Mouse (Mus musculus): ENCODE measurements around the gene Yars2. TPM values are rescaled to one million over a fixed set of nuclear protein-coding genes. Genes with fewer than 3 reads are reported as not detected.
"Not testable (repeated sequence)": the region's sequence is repeated elsewhere in the genome, so short reads cannot be mapped to it uniquely, and the experiment has no call there.

Yars2 gene
- total RNA-seq (2022) = 10 to 100 TPM; 19.1 to 23.4 (median 21.6) TPM

- peak; percentile 86 to 93 for DNase-seq (ENCODE audit: low spot score in 2 of 2)
Measured at GRCm38 (mm10) chr16:16302369-16303137, at the start of gene Yars2. TSS of gene Yars2 (plus strand) at chr16:16302965.

DNA sequence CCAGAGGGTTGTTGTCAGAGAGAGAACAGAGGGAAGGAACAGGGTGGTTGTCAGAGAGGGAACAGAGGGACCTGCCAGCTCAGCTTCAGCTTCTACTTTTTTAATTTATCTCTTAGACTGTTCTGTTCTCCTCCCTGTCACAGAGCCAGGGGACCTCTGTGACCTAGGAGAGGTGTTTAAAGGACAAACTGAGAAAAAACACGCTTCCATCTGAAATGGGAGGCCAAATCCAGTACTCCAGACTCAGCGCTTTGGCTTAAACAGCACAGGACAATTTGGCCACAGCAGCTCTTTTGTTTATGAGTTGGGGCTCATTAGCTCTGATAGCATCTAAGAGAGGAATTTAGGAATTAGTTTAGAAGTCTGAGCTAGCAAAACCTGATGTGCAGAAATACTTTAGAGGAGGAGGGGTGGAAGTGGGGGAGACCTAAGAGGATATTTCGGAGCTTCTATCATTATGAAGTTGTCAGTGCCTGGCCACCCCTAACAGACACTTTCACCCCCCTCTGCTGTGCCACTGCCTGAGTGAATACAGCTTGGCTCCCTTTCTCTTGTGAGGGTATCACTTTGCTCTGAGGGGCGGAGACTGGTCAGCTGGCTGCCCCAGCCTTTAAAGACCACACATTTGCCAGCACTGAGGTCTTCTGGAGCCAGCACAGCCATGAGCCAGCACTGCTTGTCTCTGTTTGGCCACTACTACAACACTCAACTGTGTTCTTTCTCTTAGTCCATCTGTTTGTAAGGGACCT is 49.3 kb upstream of the Yars2 start:
- no peak for DNase-seq (ENCODE audit: low spot score in 2 of 2)

- no peak for DNase-seq (ENCODE audit: low spot score in 2 of 2)
Measured at GRCm38 (mm10) chr16:16255217-16255616, 47.5 kb upstream of the Yars2 start.

DNA sequence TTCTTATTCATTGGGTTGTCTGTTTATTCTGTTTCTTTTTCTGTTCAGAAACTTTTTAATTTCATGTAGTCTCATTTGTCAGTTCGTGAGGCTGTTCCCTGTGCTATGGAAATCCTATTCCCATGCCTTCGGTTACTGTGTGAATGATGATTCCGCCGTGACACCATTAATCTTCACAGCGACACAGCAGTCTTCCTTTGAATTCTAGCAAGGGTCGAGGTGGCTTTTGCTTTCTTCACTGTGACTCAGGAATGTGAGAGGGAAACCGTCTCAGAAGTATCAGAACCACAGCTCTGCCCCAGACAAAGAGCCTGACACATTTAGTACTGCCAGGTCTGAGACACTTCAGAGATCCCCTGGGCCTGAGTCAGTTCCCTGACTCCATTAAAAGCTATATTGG is 46.9 kb upstream of the Yars2 start:
- no peak for DNase-seq (ENCODE audit: low spot score in 2 of 2)

DNA sequence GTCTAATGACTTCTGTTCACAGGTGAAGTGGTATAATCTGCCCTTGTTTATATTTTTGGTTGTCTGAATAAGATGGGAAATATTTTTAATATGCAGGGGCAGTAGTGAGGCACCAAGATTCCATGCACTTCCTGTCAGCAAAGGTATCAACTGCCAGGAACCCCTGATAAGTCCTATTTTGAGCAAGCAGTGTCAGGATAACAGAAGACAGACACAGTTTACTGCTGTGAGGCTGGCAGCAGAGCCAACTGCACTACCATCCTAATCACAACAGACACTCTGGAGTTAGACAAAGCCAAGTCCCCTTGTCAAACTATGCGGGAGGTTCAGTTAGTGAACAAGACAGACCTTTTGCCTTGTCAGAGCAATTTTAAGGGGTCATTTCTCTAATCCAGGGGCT is 46.1 kb upstream of the Yars2 start:
- DNase-seq (ENCODE audit: low spot score in 2 of 2) = no peak

DNA sequence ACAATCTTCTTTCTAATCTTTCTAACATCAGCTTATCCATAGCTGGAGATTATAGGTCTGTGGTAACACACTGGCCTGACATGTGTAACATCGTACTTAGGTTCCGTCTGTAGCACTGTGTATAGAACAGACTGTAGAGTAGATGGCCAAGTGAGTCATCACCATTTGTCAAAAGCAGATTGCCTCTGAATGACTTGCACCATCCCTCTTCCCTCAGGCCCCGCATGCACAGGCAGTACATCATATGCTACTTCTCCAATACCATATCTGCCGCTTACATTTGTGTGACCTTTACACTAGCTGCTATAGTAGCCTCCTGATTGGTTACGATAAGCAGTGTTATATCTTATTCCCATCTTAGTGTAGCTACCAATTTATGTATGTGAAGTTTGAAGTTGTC is 41.9 kb upstream of the Yars2 start:
- no peak for DNase-seq (ENCODE audit: low spot score in 2 of 2)

DNA sequence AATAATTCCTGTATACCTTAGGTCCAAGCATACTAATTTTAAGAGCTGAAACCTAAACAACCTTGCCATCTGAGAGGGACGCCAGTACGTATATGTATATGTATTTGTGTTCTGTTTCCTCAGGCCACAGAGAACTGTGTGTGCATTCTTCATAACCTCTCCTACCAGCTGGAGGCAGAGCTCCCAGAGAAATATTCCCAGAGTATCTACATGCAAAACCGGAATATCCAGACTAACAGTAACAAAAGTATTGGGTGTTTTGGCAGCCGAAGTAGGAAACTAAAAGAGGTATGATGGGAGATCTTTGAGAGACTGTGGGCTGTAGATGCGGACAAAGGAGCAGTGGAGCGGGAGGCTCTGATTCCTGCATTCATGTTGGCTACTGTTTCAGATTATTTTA is 41.3 kb upstream of the Yars2 start:
- DNase-seq (ENCODE audit: low spot score in 2 of 2) = no peak

- no peak for DNase-seq (ENCODE audit: low spot score in 2 of 2)
Measured at GRCm38 (mm10) chr16:16262436-16262835, 40.3 kb upstream of the Yars2 start.

GRCm38 (mm10) chr16:16272978-16273377 is 29.8 kb upstream of the Yars2 start:
- no peak for DNase-seq (ENCODE audit: low spot score in 2 of 2)

GRCm38 (mm10) chr16:16273752-16274151 is 29.0 kb upstream of the Yars2 start:
- no peak for DNase-seq (ENCODE audit: low spot score in 2 of 2)

DNA sequence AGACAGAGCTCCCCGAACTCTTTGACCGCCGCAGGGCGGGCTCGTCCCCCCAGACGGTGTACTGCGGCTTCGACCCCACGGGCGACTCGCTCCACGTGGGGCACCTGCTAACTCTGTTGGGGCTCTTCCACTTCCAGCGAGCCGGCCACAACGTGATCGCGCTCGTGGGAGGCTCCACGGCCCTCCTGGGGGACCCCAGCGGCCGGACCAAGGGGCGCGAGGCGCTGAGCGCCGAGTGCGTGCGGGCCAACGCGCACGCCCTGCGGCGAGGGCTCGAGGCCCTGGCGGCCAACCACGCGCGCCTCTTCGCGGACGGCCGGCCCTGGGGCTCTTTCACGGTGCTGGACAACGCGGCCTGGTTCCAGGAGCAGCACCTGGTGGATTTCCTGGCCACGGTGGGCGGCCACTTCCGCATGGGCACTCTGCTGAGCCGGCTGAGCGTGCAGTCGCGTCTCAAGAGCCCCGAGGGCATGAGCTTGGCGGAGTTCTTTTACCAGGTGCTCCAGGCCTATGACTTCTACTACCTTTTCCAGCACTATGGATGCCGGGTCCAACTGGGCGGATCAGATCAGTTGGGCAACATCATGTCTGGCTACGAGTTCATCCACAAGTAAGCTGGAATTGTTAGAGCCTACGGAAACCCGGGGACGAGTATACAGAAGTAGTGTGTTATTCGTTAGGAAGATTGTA is 518 bp downstream of the Yars2 start:
- peak; percentile 13 to 43 for DNase-seq (ENCODE audit: low spot score in 2 of 2)

DNA sequence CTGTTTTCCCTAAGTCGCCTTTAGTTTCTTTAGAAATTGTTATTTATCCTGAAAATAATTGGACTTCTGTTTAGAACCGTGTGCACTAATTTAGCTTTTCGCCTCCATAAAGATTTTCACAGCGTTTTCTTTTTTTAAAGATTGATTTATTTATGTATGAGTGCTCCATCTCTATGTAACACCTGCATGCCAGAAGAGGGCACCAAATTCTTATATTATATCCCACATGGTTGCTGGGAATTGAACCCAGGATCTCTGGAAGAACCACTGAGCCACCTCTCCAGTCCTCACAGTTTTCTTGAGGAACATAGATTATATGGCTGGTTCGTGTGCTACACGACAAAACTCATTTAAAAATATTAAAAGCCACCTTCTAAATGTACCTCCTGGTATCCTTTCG is 1.1 kb downstream of the Yars2 start:
- DNase-seq (ENCODE audit: low spot score in 2 of 2) = no peak

- no peak for DNase-seq (ENCODE audit: low spot score in 2 of 2)
Measured at GRCm38 (mm10) chr16:16311319-16311718, 8.6 kb downstream of the Yars2 start.

DNA sequence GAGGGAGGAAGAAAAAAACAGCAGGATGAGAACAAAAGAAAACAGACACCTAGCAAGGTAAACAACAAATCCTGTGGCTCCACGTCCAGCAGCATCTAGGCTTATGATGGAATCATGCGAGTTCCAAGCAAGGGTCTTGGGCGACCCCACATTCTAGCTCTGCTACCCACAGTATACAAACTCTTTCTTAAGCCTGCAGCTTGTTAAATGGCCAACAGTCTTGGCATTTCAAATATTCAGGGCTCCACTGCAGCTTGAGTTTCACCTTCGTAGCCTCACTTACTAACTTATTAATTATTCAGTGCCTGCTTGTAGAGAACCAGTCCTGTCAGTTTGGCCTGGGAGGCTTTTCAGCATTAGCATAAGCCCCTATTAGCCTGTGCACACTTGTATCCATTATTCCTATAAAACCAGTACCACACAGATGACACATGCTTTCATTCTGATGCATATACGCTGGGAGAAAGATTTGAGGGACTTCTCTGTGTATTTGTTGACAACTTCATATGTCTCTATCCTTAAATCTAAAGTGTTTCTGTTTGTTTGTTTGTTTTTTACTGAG is 23.1 kb downstream of the Yars2 start:
- no peak for DNase-seq (ENCODE audit: low spot score in 2 of 2)

GRCm38 (mm10) chr16:16346420-16346819 is 43.7 kb downstream of the Yars2 start:
- DNase-seq (ENCODE audit: low spot score in 2 of 2) = no peak

- DNase-seq (ENCODE audit: low spot score in 2 of 2) = no peak
Measured at GRCm38 (mm10) chr16:16357908-16358307, 55.1 kb downstream of the Yars2 start.

- peak; percentile 87 to 89 for DNase-seq (ENCODE audit: low spot score in 2 of 2)
Measured at GRCm38 (mm10) chr16:16358481-16359100, 55.8 kb downstream of the Yars2 start, which contains the start of gene Dnm1l. TSS of gene Dnm1l (minus strand) at chr16:16358959.

DNA sequence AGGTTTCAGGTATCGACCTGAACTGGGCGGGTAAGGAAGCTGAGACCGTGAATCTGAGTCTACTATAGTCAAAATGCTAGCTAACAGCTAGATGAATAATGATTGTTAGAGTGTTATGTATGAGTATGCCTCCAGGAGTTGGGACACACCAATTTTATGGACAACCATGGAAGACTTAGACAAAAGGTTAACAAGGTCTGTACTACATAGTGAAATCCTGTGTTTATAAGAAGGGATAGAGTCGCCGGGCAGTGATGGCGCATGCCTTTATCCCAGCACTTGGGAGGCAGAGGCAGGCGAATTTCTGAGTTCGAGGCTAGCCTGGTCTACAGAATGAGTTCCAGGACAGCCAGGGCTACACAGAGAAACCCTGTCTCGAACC is 56.3 kb downstream of the Yars2 start:
- not testable (repeated sequence) for DNase-seq (ENCODE audit: low spot score in 2 of 2)

Data from left cerebral cortex, adult 8-10 months (tissue).